Mouse (Mus musculus): ENCODE results near the gene Maml3.

GRCm38 (mm10) chr3:51821551-51821950 lies 283.3 kb downstream of the Maml3 start:
- TF ChIP-seq CTCF (conservative IDR thresholded peaks at IDR 0.05 in 1 of 2, IDR thresholded peaks at IDR 0.05 in 1 of 2; ENCODE audit: low read depth in 2 of 2, low read length in 2 of 2) (no peak), RAD21 (IDR thresholded peaks at IDR 0.05; ENCODE audit: low read depth, low read length) (no peak), PAX5 (IDR thresholded peaks at IDR 0.05; ENCODE audit: low read length) (no peak), POLR2AphosphoS2 (IDR thresholded peaks at IDR 0.05; ENCODE audit: low read depth, low read length) (no peak)

All from CH12.LX (cell line).